Mouse (Mus musculus) stomach, postnatal 0 days (tissue): ENCODE measurements around the gene Btbd9.

Source experiments
- CTCF ChIP-seq: IDR thresholded peaks from 2 replicates; pipeline ENCODE4 v1.5.1; 2016; ENCODE audit warnings: antibody characterized with exemption, low read depth, mild to moderate bottlenecking, moderate library complexity
- EP300 ChIP-seq: optimal IDR thresholded peaks from 2 replicates; pipeline ENCODE3; 2016; ENCODE audit warnings: antibody characterized with exemption

DNA sequence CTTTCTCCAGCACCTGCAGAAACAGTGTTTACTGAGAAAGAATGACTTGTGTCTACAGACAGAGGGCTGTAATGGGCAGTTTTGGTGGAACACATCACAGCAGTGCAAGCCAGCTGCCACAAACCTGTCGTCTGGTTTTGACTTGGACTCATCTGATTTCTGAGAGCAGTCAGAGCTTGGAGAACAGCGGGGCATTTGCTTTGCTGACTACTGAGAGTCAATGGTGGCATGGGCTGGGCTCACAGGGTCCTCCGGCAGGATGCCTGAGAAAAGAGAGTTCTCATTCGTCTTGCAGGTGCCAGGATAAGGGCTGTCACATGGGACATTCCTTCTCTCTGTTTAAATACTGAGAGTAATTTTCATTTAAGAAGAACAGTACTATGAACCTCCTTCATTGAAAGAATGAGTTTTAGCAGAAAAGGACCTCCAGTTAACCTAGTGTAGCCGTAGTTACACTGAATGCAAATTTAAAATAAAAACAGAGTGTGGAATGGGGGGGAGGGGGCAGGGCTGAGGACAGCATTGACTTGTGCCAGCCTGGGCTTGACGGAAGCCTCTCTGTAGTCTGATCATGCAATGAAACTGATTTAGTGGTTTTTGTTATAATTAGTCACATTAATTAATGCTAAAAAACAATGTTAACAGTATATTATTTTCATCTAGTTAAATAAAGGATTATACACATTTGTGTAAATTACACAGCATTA, 122.0 kb downstream of the Btbd9 start:
- TF ChIP-seq CTCF (no peak), EP300 (no peak)
